Mouse (Mus musculus) heart, embryonic 16.5 days (tissue): ENCODE measurements at regions not wholly inside any gene's neighbourhood (a gene's known extent, or its start where the extent isn't known, plus 50 kb on each side); places are given as distances from the start of the nearest gene placed in this dataset.
A peak's percentile ranks its signal among the peaks of the same experiment; 100 is the strongest.

ENCODE experiments used
- ATAC-seq: fragments of 200-750 bp; cut with Nextera tagmentation; replicated peaks from 2 replicates; pipeline ENCODE4 v1.8.0; 2017; ENCODE audit warnings: moderate number of reproducible peaks; ENCODE audit not compliant: insufficient read depth, low FRiP score; ENCODE audit errors: extremely low read depth
- H3K27ac ChIP-seq: fragments of 300-500 bp; sonication (generic); 2 replicates; pipeline ENCODE4 v1.5.1; 2014; ENCODE audit warnings: mild to moderate bottlenecking, low read length, control low read depth, moderate library complexity
- H3K27me3 ChIP-seq: fragments of 300-500 bp; sonication (generic); 2 replicates; pipeline ENCODE4 v1.6.1; 2014; ENCODE audit warnings: low read length, mixed read lengths; ENCODE audit not compliant: control insufficient read depth, insufficient read depth
- H3K36me3 ChIP-seq: fragments of 300-500 bp; sonication (generic); 2 replicates; pipeline ENCODE4 v1.6.1; 2014; ENCODE audit not compliant: control insufficient read depth, insufficient read depth
- H3K4me1 ChIP-seq: fragments of 300-500 bp; sonication (generic); 2 replicates; pipeline ENCODE4 v1.6.1; 2014; ENCODE audit warnings: low read length, mixed read lengths; ENCODE audit not compliant: control insufficient read depth, insufficient read depth
- H3K4me2 ChIP-seq: fragments of 300-500 bp; sonication (generic); 2 replicates; pipeline ENCODE4 v1.6.1; 2014; ENCODE audit warnings: low read depth, mild to moderate bottlenecking, control low read depth, low read length
- H3K4me3 ChIP-seq: fragments of 300-500 bp; sonication (generic); 2 replicates; pipeline ENCODE4 v1.5.1; 2014; ENCODE audit warnings: mild to moderate bottlenecking, control low read depth, low read length
- H3K9ac ChIP-seq: fragments of 300-500 bp; sonication (generic); 2 replicates; pipeline ENCODE4 v1.6.1; 2014; ENCODE audit warnings: low read length, control low read depth
- H3K9me3 ChIP-seq: fragments of 300-500 bp; sonication (generic); replicated peaks from 2 replicates; pipeline ENCODE4 v1.6.1; 2016; ENCODE audit warnings: low read length; ENCODE audit not compliant: control insufficient read depth
- WGBS: fragments of 180-500 bp; shearing (Covaris S2); extraction: QIAGEN DNeasy Blood & Tissue Kit; methylation state at CpG from one replicate; pipeline ENCODE4 v1.1.7; 2014; 5-methylcytosine and 5-hydroxymethylcytosine counted together

DNA sequence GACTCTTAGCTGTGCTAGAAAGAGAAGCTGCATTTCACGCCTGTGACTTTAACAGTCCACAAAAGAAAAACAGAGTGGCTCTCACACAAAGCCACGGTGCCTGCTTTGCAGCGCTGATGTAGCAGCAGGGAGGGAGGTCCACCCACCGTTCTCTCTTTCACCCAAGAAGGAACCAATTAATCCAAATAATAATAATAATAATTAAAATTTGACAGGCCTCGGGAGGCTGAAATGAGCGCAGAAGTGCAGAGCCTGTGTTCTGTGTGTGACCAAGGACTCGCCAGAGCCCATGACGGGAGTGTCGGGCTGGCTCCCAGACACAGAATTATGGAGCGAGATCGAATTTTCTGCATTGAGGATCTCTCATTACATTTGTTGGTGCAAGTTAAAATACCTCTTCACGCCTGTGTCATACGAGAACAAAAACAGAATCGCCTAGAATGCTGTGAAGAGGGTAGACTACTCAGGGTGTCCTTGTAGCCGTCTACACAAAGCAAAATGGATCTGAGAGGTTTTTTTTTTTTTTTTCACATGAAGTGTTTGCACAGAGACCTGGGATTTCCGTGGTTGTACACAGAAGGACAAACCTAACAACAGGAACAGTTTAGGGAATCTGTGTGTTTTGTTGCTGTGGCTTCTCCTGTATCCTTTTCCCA lies 134.3 kb upstream of the Pmfbp1 start:
- peaks cover 2% of the 10 kb centered on the region; the same call in 1 of the 2 replicates for H3K27me3 ChIP-seq
- ATAC-seq = no peak
- H3K27ac ChIP-seq = no peak overlapping the region
- 0 out of 2 replicates have a peak overlapping the region, but pooled peaks have one; percentile 9 for H3K4me3 ChIP-seq
- peak overlapping the region; percentile 27; the same call in 1 of the 2 replicates for H3K4me2 ChIP-seq
- WGBS = 54% methylated on average over 16 of the region's 16 CpGs
- no peaks in the 10 kb centered on the region for H3K36me3 ChIP-seq
- H3K9ac ChIP-seq = no peak overlapping the region
- H3K9me3 ChIP-seq = no peaks in the 10 kb centered on the region
- no peaks in the 10 kb centered on the region for H3K4me1 ChIP-seq

DNA sequence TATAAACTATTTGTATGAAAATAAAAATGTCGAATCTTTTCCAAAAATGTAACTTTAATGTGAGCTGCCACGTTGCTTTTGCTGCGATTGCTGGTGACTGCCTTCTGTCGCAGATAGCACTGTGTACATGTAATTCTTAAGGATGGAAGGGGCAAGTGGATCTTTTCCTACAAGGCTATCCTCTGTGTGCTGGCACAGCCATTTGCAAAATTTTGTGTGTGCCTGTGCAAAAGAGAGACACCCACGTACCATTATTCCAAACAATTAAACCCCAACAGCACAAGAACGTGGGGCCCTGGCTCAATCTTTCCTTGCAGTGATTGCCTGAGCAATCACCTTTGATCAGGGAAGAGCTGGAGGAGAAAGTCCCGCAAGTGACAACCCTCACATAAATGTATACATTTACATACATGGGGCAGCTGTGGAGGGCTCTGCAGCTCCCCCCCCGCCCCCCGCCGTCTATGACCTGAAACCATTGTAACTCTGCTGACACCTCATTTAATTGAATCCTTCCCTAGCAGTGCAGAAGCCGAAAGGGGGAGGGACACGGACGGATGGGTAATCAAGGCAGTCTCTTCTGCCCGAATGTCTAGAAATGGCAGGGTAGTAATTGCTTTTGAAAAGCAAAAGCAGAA lies 133.6 kb upstream of the Pmfbp1 start:
- Histone ChIP-seq H3K27me3 (peaks cover 2% of the 10 kb centered on the region; the same call in 1 of the 2 replicates), H3K4me2 (peak overlapping the region; percentile 64; the same call in 1 of the 2 replicates), H3K9ac (no peak overlapping the region), H3K4me1 (no peaks in the 10 kb centered on the region), H3K27ac (no peak overlapping the region), H3K4me3 (no peak overlapping the region), H3K9me3 (no peaks in the 10 kb centered on the region), H3K36me3 (no peaks in the 10 kb centered on the region)
- WGBS = 39% methylated on average over 14 of the region's 14 CpGs
- no peak for ATAC-seq

DNA sequence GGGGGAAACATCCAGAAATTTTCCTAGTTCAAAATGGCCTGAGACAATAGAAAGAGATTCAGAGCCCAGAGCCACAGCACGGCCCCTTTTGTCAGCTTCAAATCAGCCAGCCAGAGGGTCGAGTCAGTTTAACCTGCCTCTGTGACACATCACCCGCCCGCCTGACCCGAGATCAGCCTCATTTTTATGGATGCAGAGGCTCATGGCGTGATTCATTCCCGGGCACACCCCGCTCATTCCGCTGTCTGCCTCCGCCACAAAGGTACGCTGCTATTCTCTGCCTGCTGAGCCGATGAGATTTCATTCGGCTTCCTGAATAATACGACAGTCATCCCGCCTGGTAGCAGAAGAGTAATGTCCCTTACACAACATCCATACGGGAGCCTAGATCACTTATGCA lies 132.9 kb upstream of the Pmfbp1 start:
- 19% methylated on average over 16 of the region's 16 CpGs for WGBS
- H3K9me3 ChIP-seq = no peaks in the 10 kb centered on the region
- H3K36me3 ChIP-seq = no peaks in the 10 kb centered on the region
- no peak overlapping the region for H3K27ac ChIP-seq
- H3K9ac ChIP-seq = no peak overlapping the region
- peak overlapping the region; percentile 64 for H3K4me2 ChIP-seq
- ATAC-seq = no peak
- H3K4me3 ChIP-seq = peak overlapping the region; percentile 39
- H3K4me1 ChIP-seq = no peaks in the 10 kb centered on the region
- H3K27me3 ChIP-seq = peaks cover 2% of the 10 kb centered on the region; the same call in 1 of the 2 replicates

DNA sequence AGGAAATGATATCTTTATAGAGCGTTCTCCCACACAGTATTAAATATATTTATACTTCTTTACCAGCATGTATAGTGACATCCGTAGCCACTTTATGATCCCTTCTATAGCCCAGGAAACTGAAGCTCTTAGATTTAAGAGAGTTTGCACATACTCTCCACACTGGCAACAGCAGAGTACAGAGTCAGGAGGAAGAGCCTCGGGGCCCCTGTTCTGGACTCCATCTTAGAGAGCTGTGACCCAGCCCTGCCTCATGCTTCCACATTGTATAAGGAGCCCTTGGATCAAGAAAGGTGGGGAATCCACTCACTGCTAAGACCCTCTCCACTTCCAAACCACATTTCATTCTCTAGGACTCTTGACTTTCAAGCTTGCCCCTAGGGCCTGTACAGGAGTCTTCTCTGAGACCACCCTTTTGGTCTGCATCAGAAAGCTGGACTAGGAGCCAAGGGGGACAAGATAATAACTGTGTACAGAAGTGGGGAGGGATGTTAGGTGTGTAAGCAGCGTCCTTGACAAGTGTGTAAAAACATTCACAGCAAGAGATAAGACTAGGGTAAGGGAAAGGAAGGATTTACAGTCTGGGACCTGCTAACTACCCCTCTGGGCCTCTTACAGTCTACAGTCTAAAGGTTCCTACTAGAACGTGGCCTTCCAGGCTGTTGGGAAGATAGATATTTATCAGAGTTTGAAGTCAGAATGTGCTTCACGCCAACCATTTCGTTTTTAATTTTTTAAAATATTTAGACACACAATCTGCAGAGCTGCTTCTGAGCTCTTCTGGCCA lies 132.1 kb upstream of the Pmfbp1 start:
- Histone ChIP-seq H3K9me3 (no peaks in the 10 kb centered on the region), H3K4me1 (no peaks in the 10 kb centered on the region), H3K36me3 (no peaks in the 10 kb centered on the region), H3K27me3 (peaks cover 2% of the 10 kb centered on the region; the same call in 1 of the 2 replicates), H3K9ac (no peak overlapping the region), H3K4me3 (no peak overlapping the region), H3K27ac (no peak overlapping the region), H3K4me2 (no peak overlapping the region)
- 71% methylated on average over 7 of the region's 7 CpGs for WGBS
- no peak for ATAC-seq

DNA sequence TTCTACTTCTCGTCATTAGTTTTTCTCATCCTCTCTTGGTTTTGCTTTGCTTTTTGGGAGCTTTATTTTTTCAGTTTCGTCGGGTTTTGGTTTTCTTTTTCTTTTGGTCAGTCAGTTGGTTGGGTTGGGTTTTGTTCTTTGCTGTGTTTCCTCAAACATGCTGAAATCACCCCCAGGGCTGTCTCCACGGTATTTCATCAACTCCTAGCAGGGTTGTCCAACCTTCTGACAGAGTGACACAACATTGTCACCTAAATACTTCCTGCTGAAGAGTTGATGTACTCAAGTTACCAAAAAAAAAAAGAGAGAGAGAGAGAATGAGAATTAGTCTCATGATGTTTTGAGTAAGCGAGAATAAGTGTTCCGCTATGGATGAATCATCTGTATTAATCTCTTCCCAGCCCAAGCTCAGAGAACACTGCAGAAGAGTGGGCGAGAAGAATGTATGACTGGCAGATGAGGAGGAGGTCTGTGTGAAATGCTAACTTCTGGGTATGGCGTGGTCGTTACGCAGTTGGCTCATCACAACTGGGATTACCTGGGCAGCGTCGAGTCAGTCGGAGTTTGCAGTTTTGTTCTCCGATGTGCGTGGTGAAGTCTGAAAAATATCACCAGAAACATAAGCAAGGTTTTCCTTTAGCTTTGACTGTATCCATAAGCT lies 130.5 kb upstream of the Pmfbp1 start:
- Histone ChIP-seq H3K27ac (no peak overlapping the region), H3K36me3 (no peaks in the 10 kb centered on the region), H3K4me3 (no peak overlapping the region), H3K9ac (no peak overlapping the region), H3K4me1 (no peaks in the 10 kb centered on the region), H3K27me3 (peaks cover 2% of the 10 kb centered on the region; the same call in 1 of the 2 replicates), H3K9me3 (no peaks in the 10 kb centered on the region), H3K4me2 (no peak overlapping the region)
- no peak for ATAC-seq
- 87% methylated on average over 15 of the region's 15 CpGs for WGBS

DNA sequence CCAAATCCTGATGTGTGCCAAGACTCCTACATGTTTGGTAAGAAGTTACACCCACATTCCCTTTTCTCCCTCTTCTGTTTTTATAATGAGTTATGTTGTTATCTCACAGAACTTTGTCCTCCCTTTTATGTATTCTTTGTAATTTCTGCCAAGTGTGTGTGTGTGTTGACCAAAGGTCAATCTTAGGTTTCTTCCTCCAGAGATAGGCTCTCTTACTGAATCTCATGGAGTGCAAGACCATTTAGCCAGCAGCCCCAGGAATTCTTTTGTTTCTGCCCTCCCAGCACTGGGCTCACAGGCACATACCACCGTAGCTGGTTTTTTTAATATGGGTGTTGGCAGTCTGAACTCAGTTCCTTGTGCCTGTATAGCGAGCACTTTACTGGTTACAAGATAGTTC lies 119.8 kb upstream of the Pmfbp1 start:
- Histone ChIP-seq H3K9ac (no peak overlapping the region), H3K4me2 (no peak overlapping the region), H3K4me3 (no peak overlapping the region), H3K4me1 (no peaks in the 10 kb centered on the region), H3K36me3 (no peaks in the 10 kb centered on the region), H3K27me3 (no peaks in the 10 kb centered on the region), H3K9me3 (no peaks in the 10 kb centered on the region), H3K27ac (no peak overlapping the region)
- ATAC-seq = no peak
- 52% methylated on average over 2 of the region's 2 CpGs for WGBS

DNA sequence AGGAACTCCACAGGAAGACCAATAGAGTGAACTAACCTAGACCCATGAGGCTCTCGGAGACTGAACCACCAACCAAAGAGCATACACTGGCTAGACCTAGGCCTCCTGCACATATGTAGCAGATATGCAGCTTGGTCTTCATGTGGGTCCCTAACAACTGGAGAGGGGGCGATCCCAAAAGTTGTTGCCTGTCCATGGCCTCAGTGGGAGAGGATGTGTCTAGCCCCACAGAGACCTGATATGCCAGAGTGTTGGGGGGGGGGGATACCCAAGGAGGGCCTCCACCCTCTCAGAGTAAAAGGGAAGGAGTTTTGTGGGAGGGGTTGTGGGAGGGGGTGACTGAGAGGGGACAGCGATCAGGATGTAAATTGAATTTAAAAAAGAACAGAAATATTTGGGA lies 108.9 kb upstream of the Pmfbp1 start:
- 91% methylated on average over 3 of the region's 3 CpGs for WGBS

DNA sequence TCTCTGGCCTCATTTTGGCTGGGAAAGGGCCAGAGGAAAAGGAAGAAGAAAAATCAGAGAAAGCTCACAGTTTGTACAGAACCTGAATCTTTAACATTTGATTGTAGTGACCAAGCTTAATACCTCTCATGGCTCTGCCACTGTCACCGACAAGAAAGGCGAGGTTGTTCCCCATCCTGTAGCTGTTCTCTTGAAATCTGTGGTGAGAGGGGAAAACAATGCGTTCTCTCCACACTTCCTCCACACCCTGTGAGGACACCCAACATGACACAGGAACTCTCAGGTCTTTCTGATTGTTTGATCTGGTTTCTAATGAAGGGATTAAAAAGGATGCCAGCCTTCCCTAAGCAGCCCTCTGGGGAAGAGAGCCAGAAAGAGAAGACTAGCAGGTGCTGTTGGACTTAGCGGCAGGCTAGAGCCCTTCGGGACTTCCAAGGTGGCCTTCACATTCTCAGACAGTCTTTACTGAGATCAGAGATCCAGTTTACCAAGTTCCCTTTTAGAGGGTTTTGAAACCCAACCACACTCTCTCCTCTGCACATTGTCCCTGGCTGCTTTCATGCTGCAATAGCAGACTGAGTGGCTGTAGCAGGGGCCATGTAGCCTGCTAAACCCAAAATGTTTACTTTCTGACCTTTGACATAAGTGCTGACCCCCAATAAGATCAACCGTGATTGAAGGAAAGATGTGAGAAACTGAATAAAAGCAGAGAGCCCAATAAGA lies 98.5 kb upstream of the Pmfbp1 start:
- no peaks in the 10 kb centered on the region for H3K36me3 ChIP-seq
- H3K4me3 ChIP-seq = no peak overlapping the region
- H3K4me1 ChIP-seq = no peaks in the 10 kb centered on the region
- no peak overlapping the region for H3K4me2 ChIP-seq
- H3K27me3 ChIP-seq = no peaks in the 10 kb centered on the region
- no peak overlapping the region for H3K27ac ChIP-seq
- no peak overlapping the region for H3K9ac ChIP-seq
- WGBS = 74% methylated on average over 6 of the region's 6 CpGs
- ATAC-seq = no peak
- H3K9me3 ChIP-seq = no peaks in the 10 kb centered on the region

More for the DNA sequence above, 108.9 kb upstream of the Pmfbp1 start:
- no peak overlapping the region for H3K9ac ChIP-seq
- H3K4me2 ChIP-seq = no peak overlapping the region
- no peak overlapping the region for H3K4me3 ChIP-seq
- H3K36me3 ChIP-seq = no peaks in the 10 kb centered on the region
- no peak overlapping the region for H3K27ac ChIP-seq
- no peaks in the 10 kb centered on the region for H3K27me3 ChIP-seq
- ATAC-seq = no peak
- no peaks in the 10 kb centered on the region for H3K9me3 ChIP-seq
- H3K4me1 ChIP-seq = no peaks in the 10 kb centered on the region
